ENCODE assay signal across 10 mouse cellular contexts in genomic region chrX:51736450-51736849, GRCm38 (mm10). TPM values are rescaled to one million over a fixed set of nuclear protein-coding genes. Genes with fewer than 3 reads are reported as not detected.
A peak's percentile ranks its signal among the peaks of the same experiment; 100 is the strongest.
DNase-seq lines count a peak whose midpoint lies in the region; ATAC-seq and TF ChIP-seq lines count a peak whose summit lies in the region.
"Had no signal": no experiment of that assay in that cellular context is flagged by ENCODE, and none has a peak within 500 bp of the region (broad histone marks: within the 10 kb centered on the region; RNA-seq: fewer than 3 reads in every experiment).

No protein-coding gene starts in this region.

- WGBS in intestine, postnatal 0 days = 77% methylated on average over 2 of the region's 2 CpGs
- 71% methylated on average over 2 of the region's 2 CpGs for WGBS in intestine, embryonic 16.5 days
- 61% methylated on average over 2 of the region's 2 CpGs for WGBS in midbrain, postnatal 0 days

- H3K4me3 ChIP-seq in intestine, postnatal 0 days (ENCODE audit: low read depth, low read length) = no peak overlapping the region
- no peak overlapping the region for H3K4me3 ChIP-seq in intestine, embryonic 16.5 days (ENCODE audit: low read length)
- no peak overlapping the region for H3K4me3 ChIP-seq in ES-E14 (ENCODE audit: insufficient read depth in 1 of 2, low read depth in 1 of 2, low read length in 2 of 2, poor library complexity in 1 of 2, severe bottlenecking in 1 of 2)
- H3K4me3 ChIP-seq in layer of hippocampus, adult 2 months = no peak overlapping the region
- H3K4me3 ChIP-seq in midbrain, postnatal 0 days (ENCODE audit: low read depth, low read length) = no peak overlapping the region
- H3K4me3 ChIP-seq: embryonic facial prominence, embryonic 13.5 days had no signal

- peak; percentile 21 for DNase-seq in ES-E14 (ENCODE audit: low read depth, low spot score)
- peak; percentile 37 to 43 for DNase-seq in adrenal gland, postnatal 36 days
- peak; percentile 27 for DNase-seq in fibroblast of lung, adult 2 months (ENCODE audit: low read depth)
- DNase-seq in layer of hippocampus, adult 2 months (ENCODE audit: low spot score in 2 of 2) = peak in 1 of 2 experiments; percentile 52
- peak; percentile 58 for DNase-seq in midbrain, postnatal 0 days (ENCODE audit: low spot score)
- DNase-seq in spleen, postnatal 36 days (ENCODE audit: low spot score in 2 of 2) = no peak

- H3K9ac ChIP-seq in intestine, postnatal 0 days (ENCODE audit: low read depth, low read length) = no peak overlapping the region
- no peak overlapping the region for H3K9ac ChIP-seq in intestine, embryonic 16.5 days (ENCODE audit: low read depth, low read length)
- H3K9ac ChIP-seq in ES-E14 (ENCODE audit: insufficient read depth, low read depth, low read length, poor library complexity, severe bottlenecking) = no peak overlapping the region
- H3K9ac ChIP-seq in midbrain, postnatal 0 days (replicated peaks; ENCODE audit: low read length, poor library complexity, severe bottlenecking) = no peak overlapping the region
- H3K9ac ChIP-seq: embryonic facial prominence, embryonic 13.5 days had no signal

- H3K9me3 ChIP-seq in intestine, postnatal 0 days (ENCODE audit: control insufficient read depth) = no peaks in the 10 kb centered on the region
- no peaks in the 10 kb centered on the region for H3K9me3 ChIP-seq in intestine, embryonic 16.5 days (ENCODE audit: control insufficient read depth, low read length)
- H3K9me3 ChIP-seq in ES-E14 (ENCODE audit: control insufficient read depth, insufficient read depth, low read depth, low read length) = no peaks in the 10 kb centered on the region
- 0 out of 2 replicates have a peak, but pooled peaks cover 4% of the 10 kb centered on the region for H3K9me3 ChIP-seq in midbrain, postnatal 0 days (ENCODE audit: low read length)

- no peak for ATAC-seq in intestine, postnatal 0 days
- ATAC-seq in intestine, embryonic 16.5 days = no peak
- no peak for ATAC-seq in midbrain, postnatal 0 days (ENCODE audit: low FRiP score)

- no peaks in the 10 kb centered on the region for H3K4me1 ChIP-seq in intestine, postnatal 0 days (replicated peaks; ENCODE audit: control insufficient read depth, insufficient read depth, low read length)
- no peaks in the 10 kb centered on the region for H3K4me1 ChIP-seq in intestine, embryonic 16.5 days (ENCODE audit: control insufficient read depth, insufficient read depth, low read length)
- H3K4me1 ChIP-seq in ES-E14 (ENCODE audit: control insufficient read depth in 2 of 2, insufficient read depth in 2 of 2, low read length in 2 of 2, poor library complexity in 1 of 2) = no peaks in the 10 kb centered on the region
- H3K4me1 ChIP-seq in midbrain, postnatal 0 days (ENCODE audit: insufficient read depth, low read length) = no peaks in the 10 kb centered on the region
- H3K4me1 ChIP-seq: embryonic facial prominence, embryonic 13.5 days had no signal

- no peak overlapping the region for H3K27ac ChIP-seq in intestine, postnatal 0 days (ENCODE audit: low read depth, low read length)
- H3K27ac ChIP-seq in intestine, embryonic 16.5 days (ENCODE audit: low read length) = no peak overlapping the region
- H3K27ac ChIP-seq in ES-E14 (ENCODE audit: insufficient read depth, low read depth, low read length, poor library complexity, severe bottlenecking) = no peak overlapping the region
- no peak overlapping the region for H3K27ac ChIP-seq in layer of hippocampus, adult 2 months
- no peak overlapping the region for H3K27ac ChIP-seq in midbrain, postnatal 0 days (ENCODE audit: low read depth, low read length)
- H3K27ac ChIP-seq: embryonic facial prominence, embryonic 13.5 days; macrophage had no signal

- in situ Hi-C loops in ES-E14 (cut with MboI; ENCODE audit: low sequenced_read_pairs in 2 of 2, unreplicated experiment in 2 of 2) = no loop called here

- H3K36me3 ChIP-seq in intestine, postnatal 0 days (ENCODE audit: control insufficient read depth, insufficient read depth) = no peaks in the 10 kb centered on the region
- H3K36me3 ChIP-seq in intestine, embryonic 16.5 days (ENCODE audit: control insufficient read depth, insufficient read depth, low read length) = no peaks in the 10 kb centered on the region
- H3K36me3 ChIP-seq in ES-E14 (ENCODE audit: control insufficient read depth, insufficient read depth, low read length, poor library complexity, severe bottlenecking) = no peaks in the 10 kb centered on the region
- H3K36me3 ChIP-seq in midbrain, postnatal 0 days (ENCODE audit: insufficient read depth, low read length) = no peaks in the 10 kb centered on the region
- H3K36me3 ChIP-seq: embryonic facial prominence, embryonic 13.5 days had no signal

- H3K4me2 ChIP-seq in intestine, postnatal 0 days (replicated peaks; ENCODE audit: low read depth) = no peak overlapping the region
- H3K4me2 ChIP-seq in intestine, embryonic 16.5 days (ENCODE audit: low read depth, low read length) = no peak overlapping the region
- no peak overlapping the region for H3K4me2 ChIP-seq in midbrain, postnatal 0 days (ENCODE audit: low read depth, low read length, poor library complexity, severe bottlenecking)
- H3K4me2 ChIP-seq: embryonic facial prominence, embryonic 13.5 days had no signal

- peak; percentile 84 for TF ChIP-seq CTCF in intestine, postnatal 0 days (IDR thresholded peaks at IDR 0.05; ENCODE audit: low read depth)
- TF ChIP-seq CTCF in layer of hippocampus, adult 2 months (conservative IDR thresholded peaks at IDR 0.05) = peak; percentile 84
- peak; percentile 86 for TF ChIP-seq CTCF in midbrain, postnatal 0 days (IDR thresholded peaks at IDR 0.05)

- H3K27me3 ChIP-seq in intestine, postnatal 0 days (replicated peaks; ENCODE audit: control insufficient read depth, insufficient read depth, low read length) = no peaks in the 10 kb centered on the region
- no peaks in the 10 kb centered on the region for H3K27me3 ChIP-seq in intestine, embryonic 16.5 days (replicated peaks; ENCODE audit: control insufficient read depth, insufficient read depth, low read length)
- H3K27me3 ChIP-seq in midbrain, postnatal 0 days (ENCODE audit: insufficient read depth, low read length) = no peaks in the 10 kb centered on the region
- H3K27me3 ChIP-seq: embryonic facial prominence, embryonic 13.5 days had no signal

TF ChIP-seq in ES-E14, 5 proteins besides CTCF, POLR2A, EP300 and RAD21:
- TF ChIP-seq ZC3H11A (IDR thresholded peaks at IDR 0.05; ENCODE audit: borderline replicate concordance, low read depth, low read length) = no peak
- TF ChIP-seq CHD2 (IDR thresholded peaks at IDR 0.05; ENCODE audit: low read depth, low read length) = no peak
- no peak for TF ChIP-seq MAFK (IDR thresholded peaks at IDR 0.05; ENCODE audit: insufficient read depth, low read depth, low read length)
- TF ChIP-seq HCFC1 (IDR thresholded peaks at IDR 0.05; ENCODE audit: borderline replicate concordance, insufficient read depth, low read length) = no peak
- TF ChIP-seq ZNF384 (IDR thresholded peaks at IDR 0.05; ENCODE audit: low read depth, low read length) = no peak

RNA-seq across cellular contexts. Expression of gene Hs6st2, which starts 54.8 kb away (rescaled TPM):
- 0.82 and 0.89 TPM in 2 replicates for polyA plus RNA-seq in intestine, postnatal 0 days (2015; fragmentation: Nextera tagmentation; extraction: Ambion mirVana)
- polyA plus RNA-seq in intestine, embryonic 16.5 days (2015; fragmentation: Nextera tagmentation; extraction: Ambion mirVana) = 4.3 and 4.4 TPM in 2 replicates
- total RNA-seq in ES-E14 (2012; rRNA removed) = 13.1 and 18.5 TPM in 2 replicates
- total RNA-seq in adrenal gland, postnatal 36 days (2021) = 1 to 10 TPM; 1.9 to 3.9 TPM
- total RNA-seq in layer of hippocampus, adult 2 months (2021) = 10 to 100 TPM; 24.0 to 25.9 TPM
- 45.2 and 45.8 TPM in 2 replicates for total RNA-seq in midbrain, postnatal 0 days (2014; rRNA removed)
- 36.9 and 39.4 TPM in 2 replicates for polyA plus RNA-seq in midbrain, postnatal 0 days (2015; fragmentation: Nextera tagmentation; extraction: Ambion mirVana)
- polyA plus RNA-seq: macrophage had no signal

Comparison
In these comparisons a context has a peak if more than half of its experiments do, and no peak if none do; other contexts are left out.
1. DNase-seq: peak in ES-E14 (single experiment), adrenal gland, postnatal 36 days (2 of 2), fibroblast of lung, adult 2 months (single experiment) and midbrain, postnatal 0 days (single experiment); none in spleen, postnatal 36 days (0 of 2).
2. Peak in every context shown above with its lines, with median percentiles within 50 percentile points of each other: CTCF ChIP-seq.